Mouse (Mus musculus): ENCODE data around the gene Keap1. TPM values are rescaled to one million over a fixed set of nuclear protein-coding genes. Genes with fewer than 3 reads are reported as not detected.
A peak's percentile ranks its signal among the peaks of the same experiment; 100 is the strongest.
"Not testable (repeated sequence)": the region's sequence is repeated elsewhere in the genome, so short reads cannot be mapped to it uniquely, and the experiment has no call there.

Keap1 gene
- polyA plus RNA-seq, 1 experiment from 2014 or later, result 59.7 TPM

GRCm38 (mm10) chr9:21225415-21225758 lies 13.8 kb downstream of the Keap1 start:
- Histone ChIP-seq H3K4me1 (ENCODE audit: control insufficient read depth, insufficient read depth, low read length) (peaks cover 17% of the 10 kb centered on the region; the same call in 1 of the 2 replicates), H3K4me3 (ENCODE audit: low read length) (peak overlapping the region; percentile 42), H3K27me3 (replicated peaks; ENCODE audit: control insufficient read depth, insufficient read depth, low read length) (no peaks in the 10 kb centered on the region), H3K9me3 (ENCODE audit: control insufficient read depth, low read length) (no peaks in the 10 kb centered on the region; the same call in 1 of the 2 replicates), H3K36me3 (ENCODE audit: control insufficient read depth, insufficient read depth, low read length) (no peaks in the 10 kb centered on the region), H3K9ac (ENCODE audit: low read depth, low read length) (peak overlapping the region; percentile 54), H3K27ac (ENCODE audit: low read length) (peak overlapping the region; percentile 89), H3K4me2 (ENCODE audit: low read depth, low read length) (peak overlapping the region; percentile 54)
- WGBS, result 4% methylated on average over 7 of the region's 7 CpGs
- ATAC-seq, result no peak

GRCm38 (mm10) chr9:21224576-21225414 lies 14.4 kb downstream of the Keap1 start:
- no peaks in the 10 kb centered on the region for H3K36me3 ChIP-seq (ENCODE audit: control insufficient read depth, insufficient read depth, low read length)
- H3K27ac ChIP-seq (ENCODE audit: low read length), result peak overlapping the region; percentile 89
- WGBS, result 19% methylated on average over 26 of the region's 26 CpGs
- peak; percentile 80 for ATAC-seq
- no peaks in the 10 kb centered on the region; the same call in 1 of the 2 replicates for H3K9me3 ChIP-seq (ENCODE audit: control insufficient read depth, low read length)
- H3K4me2 ChIP-seq (ENCODE audit: low read depth, low read length), result peak overlapping the region; percentile 54
- H3K9ac ChIP-seq (ENCODE audit: low read depth, low read length), result peak overlapping the region; percentile 54
- H3K4me1 ChIP-seq (ENCODE audit: control insufficient read depth, insufficient read depth, low read length), result peaks cover 17% of the 10 kb centered on the region; the same call in 1 of the 2 replicates
- H3K27me3 ChIP-seq (replicated peaks; ENCODE audit: control insufficient read depth, insufficient read depth, low read length), result no peaks in the 10 kb centered on the region
- peak overlapping the region; percentile 42 for H3K4me3 ChIP-seq (ENCODE audit: low read length)

- H3K36me3 ChIP-seq (ENCODE audit: control insufficient read depth, insufficient read depth, low read length), result no peaks in the 10 kb centered on the region
- H3K4me2 ChIP-seq (ENCODE audit: low read depth, low read length), result no peak overlapping the region
- H3K9me3 ChIP-seq (ENCODE audit: control insufficient read depth, low read length), result no peaks in the 10 kb centered on the region; the same call in 1 of the 2 replicates
- no peak overlapping the region for H3K9ac ChIP-seq (ENCODE audit: low read depth, low read length)
- H3K27ac ChIP-seq (ENCODE audit: low read length), result no peak overlapping the region
- H3K4me1 ChIP-seq (ENCODE audit: control insufficient read depth, insufficient read depth, low read length), result peaks cover 17% of the 10 kb centered on the region; the same call in 1 of the 2 replicates
- ATAC-seq, result no peak
- no peaks in the 10 kb centered on the region for H3K27me3 ChIP-seq (replicated peaks; ENCODE audit: control insufficient read depth, insufficient read depth, low read length)
- H3K4me3 ChIP-seq (ENCODE audit: low read length), result no peak overlapping the region
- WGBS, result 87% methylated on average over 6 of the region's 6 CpGs
These were observed 15.3 kb downstream of the Keap1 start for GRCm38 (mm10) chr9:21223906-21224305.

- H3K9ac ChIP-seq (ENCODE audit: low read depth, low read length); H3K9me3 ChIP-seq (ENCODE audit: control insufficient read depth, low read length); H3K27ac ChIP-seq (ENCODE audit: low read length); H3K27me3 ChIP-seq (replicated peaks; ENCODE audit: control insufficient read depth, insufficient read depth, low read length); ATAC-seq; H3K36me3 ChIP-seq (ENCODE audit: control insufficient read depth, insufficient read depth, low read length); H3K4me2 ChIP-seq (ENCODE audit: low read depth, low read length); H3K4me3 ChIP-seq (ENCODE audit: low read length): not testable (repeated sequence)
- WGBS, result 83% methylated on average over 1 of the region's 2 CpGs
- peaks cover 14% of the 10 kb centered on the region; the same call in 1 of the 2 replicates for H3K4me1 ChIP-seq (ENCODE audit: control insufficient read depth, insufficient read depth, low read length)
These were observed 15.7 kb downstream of the Keap1 start for GRCm38 (mm10) chr9:21223490-21223889.

GRCm38 (mm10) chr9:21221383-21221929 lies 17.7 kb downstream of the Keap1 start:
- WGBS, result 18% methylated on average over 7 of the region's 7 CpGs

GRCm38 (mm10) chr9:21220490-21221382 lies 18.4 kb downstream of the Keap1 start:
- H3K4me3 ChIP-seq (ENCODE audit: low read length), result peak overlapping the region; percentile 34
- H3K4me1 ChIP-seq (ENCODE audit: control insufficient read depth, insufficient read depth, low read length), result peaks cover 5% of the 10 kb centered on the region; the same call in 1 of the 2 replicates
- H3K4me2 ChIP-seq (ENCODE audit: low read depth, low read length), result peak overlapping the region; percentile 54
- no peaks in the 10 kb centered on the region for H3K36me3 ChIP-seq (ENCODE audit: control insufficient read depth, insufficient read depth, low read length)
- H3K9ac ChIP-seq (ENCODE audit: low read depth, low read length), result peak overlapping the region; percentile 50
- H3K9me3 ChIP-seq (ENCODE audit: control insufficient read depth, low read length), result no peaks in the 10 kb centered on the region; the same call in 1 of the 2 replicates
- no peaks in the 10 kb centered on the region for H3K27me3 ChIP-seq (replicated peaks; ENCODE audit: control insufficient read depth, insufficient read depth, low read length)
- ATAC-seq, result peak; percentile 89
- H3K27ac ChIP-seq (ENCODE audit: low read length), result peak overlapping the region; percentile 85
- 10% methylated on average over 21 of the region's 21 CpGs for WGBS

More at GRCm38 (mm10) chr9:21221383-21221929, 17.7 kb downstream of the Keap1 start:
- H3K9me3 ChIP-seq (ENCODE audit: control insufficient read depth, low read length), result no peaks in the 10 kb centered on the region; the same call in 1 of the 2 replicates
- H3K4me3 ChIP-seq (ENCODE audit: low read length), result no peak overlapping the region
- H3K9ac ChIP-seq (ENCODE audit: low read depth, low read length), result no peak overlapping the region; the same call in 1 of the 2 replicates
- peak; percentile 26; the same call in 1 of the 2 replicates for ATAC-seq
- H3K4me2 ChIP-seq (ENCODE audit: low read depth, low read length), result peak overlapping the region; percentile 54; the same call in 1 of the 2 replicates
- H3K36me3 ChIP-seq (ENCODE audit: control insufficient read depth, insufficient read depth, low read length), result no peaks in the 10 kb centered on the region
- no peaks in the 10 kb centered on the region for H3K27me3 ChIP-seq (replicated peaks; ENCODE audit: control insufficient read depth, insufficient read depth, low read length)
- H3K27ac ChIP-seq (ENCODE audit: low read length), result peak overlapping the region; percentile 85
- H3K4me1 ChIP-seq (ENCODE audit: control insufficient read depth, insufficient read depth, low read length), result peaks cover 5% of the 10 kb centered on the region; the same call in 1 of the 2 replicates

- no peaks in the 10 kb centered on the region; the same call in 1 of the 2 replicates for H3K9me3 ChIP-seq (ENCODE audit: control insufficient read depth, low read length)
- no peak overlapping the region for H3K4me3 ChIP-seq (ENCODE audit: low read length)
- H3K27me3 ChIP-seq (replicated peaks; ENCODE audit: control insufficient read depth, insufficient read depth, low read length), result no peaks in the 10 kb centered on the region
- H3K9ac ChIP-seq (ENCODE audit: low read depth, low read length), result no peak overlapping the region
- 50% methylated on average over 3 of the region's 3 CpGs for WGBS
- no peak overlapping the region for H3K4me2 ChIP-seq (ENCODE audit: low read depth, low read length)
- H3K27ac ChIP-seq (ENCODE audit: low read length), result no peak overlapping the region
- H3K4me1 ChIP-seq (ENCODE audit: control insufficient read depth, insufficient read depth, low read length), result peaks cover 5% of the 10 kb centered on the region; the same call in 1 of the 2 replicates
- no peaks in the 10 kb centered on the region for H3K36me3 ChIP-seq (ENCODE audit: control insufficient read depth, insufficient read depth, low read length)
- no peak for ATAC-seq
These were observed 19.3 kb downstream of the Keap1 start for GRCm38 (mm10) chr9:21219820-21220219.

- Histone ChIP-seq H3K36me3 (ENCODE audit: control insufficient read depth, insufficient read depth, low read length) (no peaks in the 10 kb centered on the region), H3K4me3 (ENCODE audit: low read length) (no peak overlapping the region), H3K4me1 (ENCODE audit: control insufficient read depth, insufficient read depth, low read length) (peaks cover 4% of the 10 kb centered on the region; the same call in 1 of the 2 replicates), H3K27ac (ENCODE audit: low read length) (no peak overlapping the region), H3K27me3 (replicated peaks; ENCODE audit: control insufficient read depth, insufficient read depth, low read length) (no peaks in the 10 kb centered on the region), H3K4me2 (ENCODE audit: low read depth, low read length) (no peak overlapping the region), H3K9ac (ENCODE audit: low read depth, low read length) (no peak overlapping the region), H3K9me3 (ENCODE audit: control insufficient read depth, low read length) (no peaks in the 10 kb centered on the region)
- 62% methylated on average over 25 of the region's 25 CpGs for WGBS
- ATAC-seq, result no peak
These were observed 22.9 kb downstream of the Keap1 start for GRCm38 (mm10) chr9:21216050-21216841.
